Mouse (Mus musculus) left cerebral cortex, adult 18-20 months (tissue): ENCODE data around the gene Fancc. TPM values are rescaled to one million over a fixed set of nuclear protein-coding genes. Genes with fewer than 3 reads are reported as not detected.
"Not testable (repeated sequence)": the region's sequence is repeated elsewhere in the genome, so short reads cannot be mapped to it uniquely, and the experiment has no call there.

ENCODE experiments used
- DNase-seq, 2 experiments: peaks; one replicate each; pipeline ENCODE4 v3.0.0; 2021 to 2022; ENCODE audit warnings: low spot score in 2 of 2, mixed read lengths in 1 of 2
- total RNA-seq, 2 experiments: library from RNA; stranded (reverse); gene quantifications; 2 replicates each; pipeline ENCODE4 v1.2.3; 2021

Gene Fancc
- total RNA-seq, 2 experiments from 2014 or later, result 8.0 to 9.3 TPM

DNA sequence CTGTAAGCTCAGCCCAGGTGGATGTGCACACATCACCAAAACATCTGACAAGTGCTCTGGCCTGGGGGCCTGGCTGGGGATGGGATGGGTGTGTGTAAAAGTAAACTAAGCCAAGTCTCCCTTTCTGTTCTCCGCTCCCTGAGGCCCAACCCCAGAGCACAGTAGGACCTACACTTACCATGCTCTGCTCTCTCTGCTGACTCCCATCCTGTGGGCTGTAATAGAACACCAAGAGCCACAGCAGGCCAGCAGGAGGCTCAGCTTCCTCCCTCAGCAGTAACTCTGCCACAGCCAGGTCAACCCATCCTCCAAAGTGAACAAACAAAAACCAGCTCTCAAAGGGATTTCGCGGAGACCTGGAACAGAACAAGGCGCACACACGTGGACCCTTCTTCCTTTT, 175.4 kb downstream of the Fancc start:
- DNase-seq, result no peak

DNA sequence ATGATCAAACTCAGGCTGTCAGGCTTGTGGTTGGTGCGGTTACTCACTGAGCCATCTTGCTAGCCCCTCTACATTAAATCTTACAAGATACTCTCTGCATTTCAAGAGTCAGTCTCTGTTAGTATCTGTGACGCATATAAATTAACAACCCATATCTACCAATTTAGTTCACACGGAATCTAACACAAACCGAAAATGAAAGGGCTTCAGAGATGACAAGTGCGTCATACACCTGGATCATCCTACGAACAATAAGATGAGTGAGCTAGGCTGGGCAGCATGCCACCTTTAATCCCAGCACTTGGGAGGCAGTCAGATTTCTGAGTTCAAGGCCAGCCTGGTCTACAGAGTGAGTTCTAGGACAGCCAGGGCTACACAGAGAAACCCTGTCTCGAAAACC, 177.3 kb downstream of the Fancc start:
- no peak for DNase-seq

DNA sequence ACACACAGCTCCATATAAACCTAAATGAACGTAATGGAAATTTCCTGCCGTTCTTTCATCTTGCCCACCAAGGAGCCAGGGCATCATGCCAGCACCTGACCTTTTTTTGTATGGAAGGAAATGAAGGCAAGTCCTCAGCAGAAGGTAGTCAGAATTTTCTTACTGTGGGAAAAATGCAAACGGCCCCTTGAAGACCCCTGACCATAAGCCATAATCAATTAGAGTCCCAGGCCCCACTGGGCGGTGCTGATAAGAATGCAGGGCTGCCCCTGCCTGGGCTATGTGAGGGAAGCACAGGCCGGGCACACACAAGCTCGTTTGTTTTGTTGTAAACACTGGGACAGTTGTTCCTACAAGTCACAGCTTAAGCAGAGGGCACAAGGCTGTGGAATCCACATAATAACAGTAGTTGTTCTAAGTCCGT, 179.4 kb downstream of the Fancc start:
- DNase-seq, result no peak

DNA sequence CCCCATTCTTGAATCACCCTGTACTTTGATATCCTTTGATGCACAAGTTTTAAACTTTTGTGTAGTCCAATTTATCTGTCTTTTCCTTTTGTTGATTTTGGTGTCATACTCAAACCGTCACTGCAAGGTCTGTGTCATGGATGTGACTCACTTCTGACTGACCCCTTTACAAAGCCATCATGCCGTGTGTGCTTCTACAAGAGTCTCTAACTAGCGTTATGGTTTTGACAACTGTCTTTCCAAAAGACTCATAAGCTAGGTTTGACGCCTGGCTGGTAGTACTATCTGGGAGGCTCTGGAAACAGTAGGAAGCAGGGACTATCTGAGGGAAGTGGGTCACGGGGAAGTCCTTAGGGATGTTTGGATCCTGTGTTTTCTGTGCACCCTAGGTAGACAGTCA, 180.7 kb downstream of the Fancc start:
- no peak for DNase-seq

DNA sequence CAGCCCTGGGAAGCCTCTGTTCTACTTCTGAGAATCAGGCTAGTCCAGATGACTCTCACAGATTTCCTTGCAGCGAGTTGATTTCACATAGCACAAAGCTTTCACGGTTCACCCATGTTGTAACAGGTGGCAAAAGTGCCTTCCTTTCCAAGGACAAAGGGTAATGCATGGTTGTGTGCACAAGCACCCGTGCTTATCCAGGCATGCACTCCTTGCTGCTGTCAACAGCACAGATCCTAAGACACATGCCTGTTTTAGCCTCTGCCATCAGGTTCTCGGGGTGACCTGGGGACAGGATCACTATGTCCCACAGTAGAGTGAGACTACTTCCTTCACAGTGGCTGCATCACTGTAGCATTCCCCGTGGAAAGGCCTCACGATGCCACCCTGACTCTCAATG, 181.3 kb downstream of the Fancc start:
- no peak for DNase-seq

DNA sequence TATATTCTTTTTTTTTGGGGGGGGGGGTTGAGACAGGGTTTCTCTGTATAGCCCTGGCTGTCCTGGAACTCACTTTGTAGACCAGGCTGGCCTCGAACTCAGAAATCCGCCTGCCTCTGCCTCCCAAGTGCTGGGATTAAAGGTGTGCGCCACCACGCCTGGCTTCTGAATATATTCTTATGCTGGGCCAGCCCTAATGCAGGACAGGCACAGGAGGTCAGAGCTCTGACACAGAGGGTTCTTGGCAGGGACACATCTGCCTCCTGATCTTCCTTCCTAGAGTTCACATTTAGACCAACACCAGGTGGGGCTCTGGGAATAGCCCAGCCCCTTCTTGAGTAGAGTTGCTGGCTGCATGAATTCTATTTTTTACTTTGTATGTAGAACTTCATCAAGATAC, 182.0 kb downstream of the Fancc start:
- DNase-seq, result not testable (repeated sequence)

DNA sequence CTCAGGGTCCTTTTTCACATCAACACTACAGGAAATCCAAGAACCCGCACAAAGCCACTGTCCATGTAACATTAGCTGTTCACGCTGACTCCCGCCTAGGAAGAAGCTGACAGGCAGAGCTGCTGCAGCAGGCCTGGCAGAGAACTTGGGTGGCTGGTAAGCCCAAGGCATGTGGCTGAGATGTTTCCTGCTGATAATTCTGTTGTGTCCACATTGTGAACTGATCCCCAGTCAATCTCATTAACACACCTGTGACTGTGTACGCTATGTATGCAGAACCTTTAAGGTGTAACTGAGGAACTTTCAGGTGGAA, 182.5 kb downstream of the Fancc start:
- no peak for DNase-seq

DNA sequence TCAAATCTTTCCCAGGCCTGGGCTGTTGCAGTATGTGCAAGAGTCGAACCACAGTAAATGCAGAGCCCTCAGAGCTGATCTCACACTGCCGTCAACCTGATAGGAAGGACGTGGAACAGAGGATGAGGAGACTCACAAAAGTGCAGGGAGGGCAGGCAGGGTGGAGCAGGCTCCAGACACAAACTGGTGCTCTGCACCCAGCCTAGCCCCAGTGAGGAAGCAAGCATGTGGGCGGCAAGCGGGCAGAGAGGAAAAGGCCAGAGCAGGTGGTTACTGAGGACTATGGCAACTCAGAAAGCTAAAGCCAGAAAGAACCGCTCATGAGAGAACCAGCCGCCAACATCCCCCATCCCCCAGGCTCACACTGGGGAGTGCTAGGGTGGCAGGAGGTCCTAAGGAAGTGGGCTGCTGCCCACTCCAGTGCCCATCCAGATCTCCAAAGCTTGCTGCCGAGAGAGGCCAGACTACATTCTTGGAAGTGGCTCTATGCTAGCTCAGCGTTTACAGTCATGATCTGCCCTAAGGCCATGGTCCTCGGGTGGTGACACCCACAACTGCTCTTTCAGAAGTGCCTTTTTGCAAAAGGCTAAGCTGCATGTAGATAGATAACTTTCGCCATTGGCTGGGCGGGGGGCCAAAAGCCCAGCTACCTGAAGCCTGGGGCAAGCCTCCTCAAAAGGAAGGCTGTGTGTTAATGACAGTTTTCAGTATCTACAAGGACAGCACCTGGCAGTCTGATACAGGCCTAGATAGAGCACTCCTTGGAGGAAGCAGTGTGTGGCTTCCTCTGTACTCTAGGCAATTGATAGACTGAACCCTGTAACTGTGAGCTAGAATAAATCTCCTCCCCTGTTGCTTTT, 183.1 kb downstream of the Fancc start:
- DNase-seq, result no peak

DNA sequence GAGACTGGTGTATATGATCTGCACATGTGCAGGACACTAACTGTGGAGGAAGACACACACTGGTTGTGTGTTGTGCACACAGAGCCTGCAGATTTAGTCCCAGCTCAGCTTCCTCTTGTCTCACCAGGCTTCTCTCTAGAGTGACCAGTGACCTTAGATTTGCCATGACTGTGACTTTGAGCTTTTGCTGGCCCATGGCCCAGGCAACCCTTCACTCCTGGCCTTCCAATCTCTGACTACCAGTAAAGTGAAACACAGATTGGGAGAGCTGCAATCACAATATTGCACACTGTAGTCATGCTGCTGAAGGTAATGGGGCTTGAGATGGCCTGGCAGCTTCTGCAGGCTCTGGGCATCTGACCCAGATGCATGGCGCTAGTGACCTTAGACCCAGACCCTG, 183.8 kb downstream of the Fancc start:
- no peak for DNase-seq

DNA sequence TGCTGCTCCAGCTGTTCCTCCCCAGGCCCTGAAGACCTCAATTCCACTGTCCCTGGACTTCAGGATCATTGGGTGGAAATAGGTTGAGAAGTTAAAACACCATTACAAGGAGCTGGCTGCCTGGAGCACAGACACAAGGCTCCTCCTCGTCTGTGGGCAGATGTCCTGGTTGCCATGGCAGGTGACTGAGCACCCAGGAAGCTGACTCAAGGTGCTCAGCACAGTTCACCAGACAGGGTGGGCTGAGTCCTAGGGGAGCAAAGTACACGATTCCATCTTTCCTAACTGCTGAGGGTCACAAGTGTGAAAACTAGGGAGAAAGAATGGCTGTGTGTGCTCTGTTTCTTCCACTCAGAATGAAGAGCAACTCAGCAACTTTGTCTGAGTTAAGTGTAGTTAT, 185.9 kb downstream of the Fancc start:
- no peak for DNase-seq

DNA sequence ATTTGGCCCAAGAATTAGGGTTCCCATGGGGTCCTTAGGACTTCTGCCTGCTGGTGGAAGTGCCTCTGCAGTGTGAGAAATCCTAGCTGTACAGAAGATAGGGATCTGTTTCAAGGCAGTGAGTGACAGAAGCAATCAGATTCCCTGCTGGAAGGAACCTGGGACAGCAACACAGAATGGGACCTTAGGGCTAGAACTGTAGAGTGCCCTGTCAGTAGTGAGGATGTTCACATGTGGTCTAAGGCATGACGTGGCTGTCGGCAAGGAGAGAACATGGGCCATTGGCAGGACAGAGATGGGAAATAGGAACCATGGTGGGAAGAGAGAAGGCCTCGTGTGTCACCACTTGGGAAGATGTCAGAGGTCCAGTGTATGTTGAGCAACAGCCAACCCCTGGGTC, 187.5 kb downstream of the Fancc start:
- DNase-seq, result no peak

DNA sequence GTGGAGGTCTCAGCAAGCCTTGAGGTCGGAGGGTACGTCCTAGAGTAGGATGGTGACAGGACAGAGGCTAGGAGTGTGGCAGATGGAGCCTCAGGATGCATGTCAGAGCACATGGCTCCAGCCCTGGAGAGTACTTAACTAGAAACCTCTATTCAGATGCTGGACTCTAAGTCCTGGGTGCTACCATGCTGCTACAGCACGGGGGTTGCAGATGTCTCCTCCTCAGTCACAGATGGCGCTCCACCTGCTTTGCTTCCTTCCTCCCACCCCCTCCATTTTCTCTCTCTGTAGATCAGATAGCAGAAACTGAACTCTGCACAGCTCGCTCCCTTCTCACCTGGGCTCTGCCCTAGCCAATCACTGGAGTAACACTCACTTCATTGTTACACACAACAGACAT, 190.3 kb downstream of the Fancc start:
- DNase-seq, result peak; percentile 60 to 63

DNA sequence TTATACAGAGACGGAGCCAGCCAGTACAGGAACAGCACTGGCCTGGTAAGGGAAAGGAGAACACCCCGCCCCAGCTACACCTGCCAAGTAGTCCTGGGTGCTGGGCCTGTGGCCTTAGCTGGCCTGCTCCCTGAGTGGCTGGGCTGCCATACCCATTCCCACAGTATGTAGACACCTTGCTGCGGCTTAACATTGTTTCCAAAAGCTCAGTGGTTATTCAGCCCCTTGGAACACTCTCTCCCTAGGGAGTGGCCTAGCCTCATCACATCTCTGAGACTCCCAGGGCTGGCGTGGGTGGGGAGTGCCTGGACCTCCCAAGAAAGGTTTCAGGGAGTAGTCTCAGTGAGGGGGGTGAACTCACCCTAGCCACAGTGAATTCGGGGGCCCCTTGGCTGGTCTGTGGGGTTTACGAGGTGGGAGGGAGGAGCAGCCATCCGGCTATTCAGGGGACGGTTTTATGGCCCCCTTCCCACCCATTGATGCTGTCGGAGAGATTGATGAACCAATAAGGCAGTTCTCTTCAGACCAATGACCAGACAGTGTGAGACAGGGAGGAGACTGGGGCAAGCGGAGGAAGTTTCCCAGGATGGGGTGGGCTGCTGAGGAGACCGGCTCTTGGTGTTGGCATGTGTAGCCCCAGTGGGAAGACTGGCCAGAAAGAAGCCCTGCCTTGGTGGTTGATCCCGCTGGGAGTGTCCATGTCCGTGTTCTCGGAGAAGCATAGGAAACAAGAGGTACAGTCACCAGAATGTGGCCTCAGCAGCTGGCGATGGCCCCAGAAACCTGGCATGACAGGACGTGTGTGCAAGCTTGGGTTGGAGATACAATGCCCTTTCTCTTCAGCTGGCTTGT, 191.7 kb downstream of the Fancc start:
- peak; percentile 28 to 30 for DNase-seq

DNA sequence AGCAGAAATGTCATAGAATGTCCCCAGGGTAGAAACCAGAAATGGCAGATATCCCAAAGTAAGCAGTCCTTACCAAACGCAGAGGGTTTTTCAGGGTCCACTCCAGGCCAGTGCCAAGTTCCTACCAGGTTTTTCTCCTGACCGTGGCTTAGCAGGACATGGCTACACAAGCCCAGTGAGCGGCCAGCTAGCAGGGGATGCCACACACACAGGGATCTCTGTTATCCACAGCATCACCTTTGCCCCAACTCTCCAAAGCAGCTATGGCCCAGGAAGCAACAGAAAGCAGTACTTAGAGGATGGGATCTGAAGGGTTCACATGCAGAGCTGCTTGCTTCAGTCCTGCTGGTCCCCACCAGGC, 192.3 kb downstream of the Fancc start:
- no peak for DNase-seq

DNA sequence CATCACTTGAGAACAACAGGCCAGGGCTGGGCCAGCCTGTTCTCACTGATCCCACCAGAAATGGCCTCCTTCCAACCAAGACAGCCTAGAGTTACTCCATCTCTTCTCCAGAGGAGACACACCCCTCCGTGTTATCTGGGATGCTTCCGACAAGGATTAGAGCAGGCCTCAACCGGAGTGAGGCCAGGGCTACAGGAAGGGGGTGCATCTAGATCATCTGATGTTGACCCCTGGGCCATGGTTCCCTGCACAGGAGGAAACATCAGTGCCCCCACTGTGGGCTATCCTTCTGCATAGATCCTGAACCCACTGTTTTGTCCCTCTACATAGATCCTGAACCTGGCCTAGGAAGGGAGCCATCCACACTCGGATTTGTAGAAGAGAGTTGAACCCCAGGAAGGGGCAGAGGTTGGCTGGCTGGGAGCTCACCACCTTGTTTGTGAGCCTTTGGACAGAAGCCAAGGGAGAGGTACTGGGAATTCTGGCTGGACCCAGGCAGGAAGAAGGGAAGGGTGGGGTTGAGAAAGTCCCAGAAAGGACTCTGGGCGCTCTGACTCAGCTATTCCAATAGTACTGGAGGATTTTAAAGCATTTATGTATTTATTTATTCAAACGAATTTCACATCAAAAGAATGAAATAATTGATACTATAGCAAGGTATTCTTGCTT, 192.8 kb downstream of the Fancc start:
- no peak for DNase-seq

DNA sequence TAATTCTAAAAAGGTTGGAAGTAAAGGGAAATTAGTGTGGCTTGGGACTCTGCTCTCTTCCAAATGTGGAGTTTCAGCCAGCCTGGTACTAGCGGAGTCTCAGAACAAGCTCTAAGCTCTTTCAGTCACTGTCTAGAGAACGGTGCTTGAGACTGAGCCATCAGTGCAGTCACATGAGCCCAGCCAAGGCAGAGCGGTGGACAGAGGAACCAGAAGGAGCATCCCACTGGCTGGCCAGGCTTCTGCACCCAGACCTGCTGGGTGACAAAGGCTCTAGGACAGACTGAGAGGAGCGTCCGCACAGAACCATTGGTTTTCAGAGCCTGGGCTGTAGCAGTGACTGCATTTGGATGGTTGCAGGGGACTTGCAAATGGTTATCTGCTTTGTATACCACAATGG, 194.7 kb downstream of the Fancc start:
- no peak for DNase-seq

DNA sequence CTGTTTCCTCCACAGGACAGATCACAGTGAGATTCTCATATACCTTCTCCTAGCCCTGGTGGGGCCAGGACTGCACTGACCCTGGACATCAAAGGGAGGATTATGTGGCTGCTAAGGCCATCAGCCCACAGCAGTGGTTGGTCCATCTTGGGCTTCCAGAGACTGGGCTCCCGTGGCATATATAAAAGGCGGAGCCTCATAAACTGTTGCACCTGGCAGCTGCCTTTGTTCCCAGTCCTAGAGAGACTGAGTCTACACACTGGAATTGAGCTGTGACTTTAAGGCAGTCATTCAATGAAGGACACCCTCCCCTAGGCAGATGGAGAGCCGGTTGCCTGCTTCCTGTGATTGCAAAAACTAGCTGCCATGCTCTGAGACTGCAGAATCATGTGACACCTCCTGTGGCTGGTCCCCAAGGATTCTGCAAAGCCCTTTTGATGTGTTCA, 195.3 kb downstream of the Fancc start:
- no peak for DNase-seq

DNA sequence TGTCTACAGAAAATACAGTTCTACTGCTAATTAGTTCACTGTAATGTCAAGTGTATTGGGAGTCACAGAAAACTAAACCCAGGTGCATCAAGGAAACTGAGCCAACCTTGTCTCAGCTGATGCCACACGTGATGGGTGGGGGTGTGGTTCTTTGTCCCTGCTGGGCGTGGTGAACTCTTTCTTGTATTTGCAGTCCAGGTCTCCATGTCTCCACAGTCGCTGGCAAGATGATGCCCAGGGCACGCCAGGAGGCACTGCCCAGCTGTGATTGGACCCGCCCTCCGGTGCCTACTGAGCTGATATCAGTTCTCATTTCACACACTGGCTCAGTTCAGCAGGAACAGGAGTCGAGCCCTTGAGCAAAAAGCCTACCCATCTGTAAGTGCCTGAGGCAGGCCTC, 196.1 kb downstream of the Fancc start:
- DNase-seq, result no peak

DNA sequence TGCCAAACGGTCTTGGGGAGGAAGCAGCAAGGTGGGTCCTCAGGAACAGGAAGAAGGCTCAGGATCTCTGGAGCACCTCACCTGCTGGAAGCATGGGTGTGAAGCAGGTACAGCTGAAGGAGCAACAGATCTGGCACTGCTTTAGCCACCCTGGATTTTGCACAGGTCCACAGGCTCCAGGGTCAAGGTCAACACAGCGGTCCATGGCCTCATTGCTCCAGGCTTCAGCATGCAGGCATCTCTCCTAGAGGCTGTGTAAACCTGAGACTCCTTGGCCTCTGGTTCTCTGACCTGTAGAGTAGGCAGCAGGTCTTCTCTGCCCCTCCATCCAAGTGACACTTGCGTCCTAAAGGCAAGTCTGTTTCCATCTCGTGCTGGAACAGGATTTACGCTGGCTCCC, 198.1 kb downstream of the Fancc start:
- DNase-seq, result no peak

DNA sequence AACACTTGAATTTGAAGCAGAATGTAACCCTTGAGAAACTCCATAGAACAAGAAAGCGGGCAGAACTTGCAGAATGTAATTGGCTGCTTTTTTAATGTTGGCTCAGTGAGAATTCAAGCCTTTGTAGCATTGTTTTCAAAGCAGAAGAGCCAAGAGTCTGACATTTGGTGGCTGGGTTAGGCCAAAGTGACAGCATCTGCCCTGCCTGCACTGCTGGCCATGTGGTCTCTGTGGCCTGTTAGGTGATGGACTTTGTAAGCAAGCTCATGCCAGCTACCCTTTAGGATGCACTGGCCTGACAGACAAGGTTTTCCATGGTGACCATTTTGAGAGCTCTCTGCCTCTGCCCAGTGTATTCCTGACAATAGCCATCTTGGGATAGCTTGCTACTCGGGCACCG, 199.1 kb downstream of the Fancc start:
- no peak for DNase-seq

DNA sequence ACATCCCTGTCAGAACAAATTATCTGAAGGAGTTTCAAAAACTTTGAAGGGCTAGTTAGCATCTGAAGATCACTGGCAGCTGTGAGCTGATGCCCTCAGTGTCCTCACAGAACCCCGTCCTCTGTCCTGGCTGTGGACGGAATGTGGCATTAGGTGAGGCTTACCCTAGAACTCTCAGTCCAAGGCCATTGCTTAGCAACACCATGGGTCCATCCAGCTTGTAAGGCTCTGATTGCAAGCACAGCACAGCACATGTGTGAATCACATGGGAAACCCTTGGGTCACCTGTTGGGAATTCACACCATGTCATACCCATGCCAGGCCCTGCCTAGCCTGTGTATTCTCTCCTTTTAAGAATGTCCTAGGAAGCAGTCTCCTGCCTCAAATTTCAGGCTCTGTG, 200.1 kb downstream of the Fancc start:
- DNase-seq, result no peak

DNA sequence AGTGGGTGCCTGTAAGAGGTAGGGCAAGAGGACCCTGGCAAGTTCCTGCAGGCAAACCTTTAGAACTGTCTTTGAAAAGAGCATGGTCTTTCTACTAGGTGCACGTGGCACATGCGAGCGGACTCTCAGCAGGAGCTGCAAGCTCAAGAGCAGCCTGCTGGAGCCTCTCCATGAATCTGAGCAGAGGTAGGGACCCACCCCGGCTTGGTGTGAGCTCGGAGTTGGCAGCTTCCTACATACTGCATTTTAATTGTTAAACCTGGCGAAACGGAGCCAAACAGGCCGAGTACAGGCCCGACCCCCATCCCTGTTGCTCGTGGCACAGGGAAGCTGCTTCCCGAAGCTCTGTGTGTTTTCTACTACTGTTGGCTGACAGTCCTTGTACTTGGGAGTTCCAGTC, 200.8 kb downstream of the Fancc start:
- no peak for DNase-seq
